ENCODE assay signal across 8 mouse cellular contexts in genomic region chr6:3182424-3182841, GRCm38 (mm10).
A peak's percentile ranks its signal among the peaks of the same experiment; 100 is the strongest.
DNase-seq lines count a peak whose midpoint lies in the region; ATAC-seq and TF ChIP-seq lines count a peak whose summit lies in the region.
"Not testable (repeated sequence)": the region's sequence is repeated elsewhere in the genome, so short reads cannot be mapped to it uniquely, and the experiment has no call there.

No protein-coding gene starts in this region.

- peak overlapping the region; percentile 19; the same call in 1 of the 2 replicates for H3K27ac ChIP-seq in bone marrow, adult 2 months (ENCODE audit: control insufficient read depth, insufficient read depth, low read depth, low read length, poor library complexity)
- H3K27ac ChIP-seq in forebrain, embryonic 10.5 days; heart, embryonic 11.5 days (ENCODE audit: low read depth, low read length); intestine, embryonic 14.5 days (ENCODE audit: low read depth); neural tube, embryonic 15.5 days (replicated peaks): not testable (repeated sequence)
- peak overlapping the region; percentile 75 for H3K27ac ChIP-seq in liver, adult 2 months (replicated peaks; ENCODE audit: insufficient read depth, low read depth, low read length)

- not testable (repeated sequence) for H3K79me2 ChIP-seq in liver, adult 2 months (ENCODE audit: control insufficient read depth, insufficient read depth, low read length)

- not testable (repeated sequence) for H3K36me3 ChIP-seq in forebrain, embryonic 10.5 days (replicated peaks); heart, embryonic 11.5 days (ENCODE audit: control insufficient read depth, insufficient read depth, low read length); intestine, embryonic 14.5 days (ENCODE audit: control insufficient read depth, insufficient read depth, low read length); liver, adult 2 months (ENCODE audit: control insufficient read depth, insufficient read depth, low read length); neural tube, embryonic 15.5 days

- not testable (repeated sequence) for DNase-seq in forebrain, embryonic 10.5 days (ENCODE audit: extremely low spot score, low spot score); intestine, embryonic 14.5 days (ENCODE audit: low spot score)
- DNase-seq in liver, adult 2 months (ENCODE audit: extremely low read depth, low read depth, low spot score) = peak; percentile 82
- peak; percentile 30 for DNase-seq in urinary bladder, adult 2 months (ENCODE audit: low spot score)

- H3K4me1 ChIP-seq in bone marrow, adult 2 months (ENCODE audit: control insufficient read depth, insufficient read depth, low read length); forebrain, embryonic 10.5 days; heart, embryonic 11.5 days (ENCODE audit: control insufficient read depth, insufficient read depth, low read length); intestine, embryonic 14.5 days (replicated peaks; ENCODE audit: control insufficient read depth, insufficient read depth, low read length); liver, adult 2 months (ENCODE audit: control insufficient read depth, insufficient read depth, low read length); neural tube, embryonic 15.5 days: not testable (repeated sequence)

- not testable (repeated sequence) for TF ChIP-seq POLR2A in bone marrow, adult 2 months (IDR thresholded peaks at IDR 0.05; ENCODE audit: borderline replicate concordance, control insufficient read depth, low read depth, low read length); liver, adult 2 months (IDR thresholded peaks at IDR 0.05; ENCODE audit: extremely low read depth, insufficient read depth, low read length)

- TF ChIP-seq CTCF in bone marrow, adult 2 months (IDR thresholded peaks at IDR 0.05; ENCODE audit: control insufficient read depth, insufficient read depth, low read length); liver, adult 2 months (IDR thresholded peaks at IDR 0.05; ENCODE audit: low read depth, low read length): not testable (repeated sequence)

- H3K9me3 ChIP-seq in forebrain, embryonic 10.5 days = peaks cover 35% of the 10 kb centered on the region
- H3K9me3 ChIP-seq in heart, embryonic 11.5 days (replicated peaks; ENCODE audit: control insufficient read depth, low read length) = peaks cover 11% of the 10 kb centered on the region
- H3K9me3 ChIP-seq in intestine, embryonic 14.5 days (ENCODE audit: control insufficient read depth, low read length) = peaks cover 12% of the 10 kb centered on the region
- H3K9me3 ChIP-seq in neural tube, embryonic 15.5 days (replicated peaks) = peaks cover 23% of the 10 kb centered on the region

- not testable (repeated sequence) for H3K4me3 ChIP-seq in bone marrow, adult 2 months (replicated peaks; ENCODE audit: control insufficient read depth, low read depth, low read length)
- peak overlapping the region; percentile 16 for H3K4me3 ChIP-seq in forebrain, embryonic 10.5 days
- H3K4me3 ChIP-seq in heart, embryonic 11.5 days (ENCODE audit: low read depth, low read length) = peak overlapping the region; percentile 23
- H3K4me3 ChIP-seq in intestine, embryonic 14.5 days (ENCODE audit: low read depth, low read length) = peak overlapping the region; percentile 13
- H3K4me3 ChIP-seq in liver, adult 2 months (ENCODE audit: insufficient read depth, low read depth, low read length) = peak overlapping the region; percentile 32
- peak overlapping the region; percentile 4 for H3K4me3 ChIP-seq in neural tube, embryonic 15.5 days (replicated peaks)

- not testable (repeated sequence) for H3K27me3 ChIP-seq in forebrain, embryonic 10.5 days (ENCODE audit: poor library complexity, severe bottlenecking); heart, embryonic 11.5 days (ENCODE audit: control insufficient read depth, insufficient read depth, low read length); intestine, embryonic 14.5 days (replicated peaks; ENCODE audit: control insufficient read depth, insufficient read depth, low read length); liver, adult 2 months (ENCODE audit: control insufficient read depth, insufficient read depth, low read length); neural tube, embryonic 15.5 days (replicated peaks)

- H3K4me2 ChIP-seq in heart, embryonic 11.5 days = peak overlapping the region; percentile 55
- H3K4me2 ChIP-seq in intestine, embryonic 14.5 days (ENCODE audit: low read length) = peak overlapping the region; percentile 30
- H3K4me2 ChIP-seq in neural tube, embryonic 15.5 days = peak overlapping the region; percentile 47

- ATAC-seq in heart, embryonic 11.5 days (replicated peaks; ENCODE audit: insufficient number of reproducible peaks, low FRiP score, low TSS enrichment) = peak; percentile 32
- peak; percentile 69 for ATAC-seq in intestine, embryonic 14.5 days (replicated peaks; ENCODE audit: low FRiP score, low TSS enrichment, low read depth)
- ATAC-seq in megakaryocyte-erythroid progenitor cell, adult 5-6 weeks (replicated peaks; ENCODE audit: low FRiP score, low TSS enrichment, poor library complexity, severe bottlenecking) = peak; percentile 11
- ATAC-seq in neural tube, embryonic 15.5 days (ENCODE audit: low FRiP score) = peak; percentile 46

- not testable (repeated sequence) for H3K9ac ChIP-seq in heart, embryonic 11.5 days (ENCODE audit: low read depth, low read length); intestine, embryonic 14.5 days (ENCODE audit: low read length); neural tube, embryonic 15.5 days (replicated peaks)
- peak overlapping the region; percentile 41 for H3K9ac ChIP-seq in liver, adult 2 months (ENCODE audit: low read depth, low read length)

- 38% methylated on average over 17 of the region's 17 CpGs for WGBS in bone marrow, adult 2 months
- 42% methylated on average over 17 of the region's 17 CpGs for WGBS in forebrain, embryonic 10.5 days
- 31% methylated on average over 17 of the region's 17 CpGs for WGBS in heart, embryonic 11.5 days (ENCODE audit: insufficient replicate concordance)
- WGBS in intestine, embryonic 14.5 days = 38% methylated on average over 17 of the region's 17 CpGs
- 27% methylated on average over 17 of the region's 17 CpGs for WGBS in liver, adult 2 months
- WGBS in neural tube, embryonic 15.5 days = 39% methylated on average over 17 of the region's 17 CpGs

Comparison
In these comparisons a context has a peak if more than half of its experiments do, and no peak if none do; other contexts are left out.
1. ATAC-seq: peak in every context shown above with its lines; median percentile 69 in intestine, embryonic 14.5 days; 46 in neural tube, embryonic 15.5 days; 32 in heart, embryonic 11.5 days; 11 in megakaryocyte-erythroid progenitor cell, adult 5-6 weeks.